Mouse (Mus musculus) hindbrain, postnatal 0 days (tissue): ENCODE measurements at regions not wholly inside any gene's neighbourhood (a gene's known extent, or its start where the extent isn't known, plus 50 kb on each side); places are given as distances from the start of the nearest gene placed in this dataset.

Source experiments
- ATAC-seq: fragments of 200-750 bp; cut with Nextera tagmentation; 2 replicates; pipeline ENCODE4 v1.8.0; 2017; ENCODE audit warnings: mild to moderate bottlenecking, moderate TSS enrichment, moderate library complexity
- DNase-seq: peaks from one replicate; pipeline ENCODE4 v3.0.0-alpha.2; 2015; ENCODE audit warnings: low spot score
- H3K27ac ChIP-seq: fragments of 300-500 bp; sonication (generic); 2 replicates; pipeline ENCODE4 v1.5.1; 2014; ENCODE audit warnings: mild to moderate bottlenecking
- H3K27me3 ChIP-seq: fragments of 300-500 bp; sonication (generic); 2 replicates; pipeline ENCODE4 v1.6.1; 2014; ENCODE audit warnings: low read length, mixed read lengths; ENCODE audit not compliant: insufficient read depth
- H3K36me3 ChIP-seq: fragments of 300-500 bp; sonication (generic); 2 replicates; pipeline ENCODE4 v1.6.1; 2014; ENCODE audit warnings: low read length, mixed read lengths; ENCODE audit not compliant: insufficient read depth
- H3K4me1 ChIP-seq: fragments of 300-500 bp; sonication (generic); 2 replicates; pipeline ENCODE4 v1.6.1; 2014; ENCODE audit warnings: antibody characterized with exemption, low read length, mixed read lengths; ENCODE audit not compliant: insufficient read depth
- H3K4me2 ChIP-seq: fragments of 300-500 bp; sonication (generic); 2 replicates; pipeline ENCODE4 v1.6.1; 2014; ENCODE audit warnings: low read depth, mild to moderate bottlenecking, low read length, moderate library complexity, mixed read lengths
- H3K4me3 ChIP-seq: fragments of 300-500 bp; sonication (generic); 2 replicates; pipeline ENCODE4 v1.5.1; 2014; ENCODE audit warnings: low read length
- H3K9ac ChIP-seq: fragments of 300-500 bp; sonication (generic); replicated peaks from 2 replicates; pipeline ENCODE4 v1.6.1; 2014; ENCODE audit warnings: mild to moderate bottlenecking, low read length, moderate library complexity, mixed read lengths
- H3K9me3 ChIP-seq: fragments of 300-500 bp; sonication (generic); 2 replicates; pipeline ENCODE4 v1.6.1; 2016; ENCODE audit warnings: low read length, mixed read lengths
- CTCF ChIP-seq: IDR thresholded peaks from 2 replicates; pipeline ENCODE4 v1.5.1; 2016; ENCODE audit warnings: antibody characterized with exemption, control low read depth, low read depth
- WGBS: fragments of 180-500 bp; shearing (Covaris S2); extraction: QIAGEN DNeasy Blood & Tissue Kit; methylation state at CpG from one replicate; pipeline ENCODE4 v1.1.7; 2014; 5-methylcytosine and 5-hydroxymethylcytosine counted together

DNA sequence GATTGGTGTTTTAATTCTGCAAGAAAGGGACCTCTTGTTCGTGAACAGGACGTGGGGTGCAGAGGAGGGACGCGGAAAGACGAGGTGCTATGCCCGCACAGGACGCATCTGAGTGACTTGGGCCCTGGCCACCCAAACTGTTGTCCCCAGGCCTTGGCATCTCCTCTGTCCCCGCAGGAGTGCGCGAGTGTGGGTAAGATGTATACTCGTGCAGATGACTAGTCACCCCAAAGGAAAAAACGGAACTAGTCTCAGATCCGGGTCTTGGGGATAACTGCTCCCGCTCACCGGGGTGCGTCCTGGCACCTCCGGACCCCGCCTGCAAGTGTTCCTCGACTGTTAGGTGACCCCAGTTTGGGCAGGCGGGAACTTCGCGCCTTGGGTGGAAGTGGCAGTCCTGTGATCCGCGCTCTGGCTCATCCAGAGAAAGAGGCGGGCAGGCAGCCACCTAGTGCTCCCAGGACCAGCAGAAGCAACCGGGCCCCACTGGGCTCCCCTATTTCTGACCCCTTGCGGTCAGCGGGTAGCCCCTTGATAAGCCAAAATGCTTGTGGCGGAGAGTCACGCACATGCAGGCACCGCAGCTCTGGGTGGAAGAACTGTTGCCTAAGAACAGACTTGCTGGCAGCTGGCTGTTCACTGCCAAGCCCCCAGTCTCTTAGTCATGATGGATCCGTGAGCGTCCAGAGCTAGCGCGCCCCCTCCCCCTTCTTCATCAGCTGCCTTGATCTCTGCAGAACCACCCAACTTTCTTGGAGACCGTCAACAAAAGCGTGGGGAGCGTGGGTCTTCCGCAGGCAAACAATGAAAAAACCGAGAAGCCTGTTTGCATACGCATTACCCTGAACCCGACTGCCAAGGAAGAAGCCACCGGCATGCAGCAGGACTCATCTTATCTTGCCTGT, 85.0 kb upstream of the Rrp15 start:
- H3K9ac ChIP-seq = 0 out of 2 replicates have a peak overlapping the region, but pooled peaks have one; percentile 29
- H3K4me2 ChIP-seq = peak overlapping the region; percentile 78
- H3K27ac ChIP-seq = 0 out of 2 replicates have a peak overlapping the region, but pooled peaks have one; percentile 3
- DNase-seq (peak; percentile 60), ATAC-seq (peak; percentile 56; the same call in 1 of the 2 replicates)
- no peaks in the 10 kb centered on the region for H3K9me3 ChIP-seq
- H3K4me3 ChIP-seq = peak overlapping the region; percentile 31
- no peak for TF ChIP-seq CTCF
- no peaks in the 10 kb centered on the region for H3K27me3 ChIP-seq
- H3K4me1 ChIP-seq = no peaks in the 10 kb centered on the region
- no peaks in the 10 kb centered on the region for H3K36me3 ChIP-seq
- WGBS = 2% methylated on average over 43 of the region's 43 CpGs

DNA sequence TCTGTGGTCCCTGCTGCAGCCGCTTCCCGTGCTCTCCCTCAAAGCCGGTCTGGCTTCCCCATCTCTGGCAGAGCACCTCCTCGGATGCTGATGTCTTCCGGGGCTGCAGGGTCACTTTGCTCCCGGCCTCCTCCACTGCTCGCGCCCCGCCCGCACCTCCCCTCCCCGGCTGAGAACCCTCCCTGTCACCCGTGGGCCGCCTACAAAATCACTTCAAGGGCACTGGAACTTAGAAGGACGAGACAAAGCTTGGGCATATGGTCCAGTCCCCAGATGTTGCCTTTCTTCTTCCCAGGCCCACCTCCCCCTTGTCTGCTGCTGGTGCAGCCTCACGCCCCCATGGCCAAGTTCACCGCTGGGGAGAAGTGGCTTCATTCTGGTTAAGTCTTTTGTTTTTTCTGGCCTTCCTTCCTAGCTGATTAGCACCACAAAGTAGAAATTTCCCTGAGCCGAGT, 84.3 kb upstream of the Rrp15 start:
- Histone ChIP-seq H3K27me3 (no peaks in the 10 kb centered on the region), H3K36me3 (no peaks in the 10 kb centered on the region), H3K4me2 (peak overlapping the region; percentile 78), H3K27ac (peak overlapping the region; percentile 32; the same call in 1 of the 2 replicates), H3K9me3 (no peaks in the 10 kb centered on the region), H3K4me1 (no peaks in the 10 kb centered on the region), H3K4me3 (peak overlapping the region; percentile 31), H3K9ac (no peak overlapping the region)
- DNase-seq = peak; percentile 12
- 5% methylated on average over 17 of the region's 17 CpGs for WGBS
- TF ChIP-seq CTCF = no peak
- ATAC-seq = 0 out of 2 replicates have a peak, but pooled peaks have one; percentile 38

DNA sequence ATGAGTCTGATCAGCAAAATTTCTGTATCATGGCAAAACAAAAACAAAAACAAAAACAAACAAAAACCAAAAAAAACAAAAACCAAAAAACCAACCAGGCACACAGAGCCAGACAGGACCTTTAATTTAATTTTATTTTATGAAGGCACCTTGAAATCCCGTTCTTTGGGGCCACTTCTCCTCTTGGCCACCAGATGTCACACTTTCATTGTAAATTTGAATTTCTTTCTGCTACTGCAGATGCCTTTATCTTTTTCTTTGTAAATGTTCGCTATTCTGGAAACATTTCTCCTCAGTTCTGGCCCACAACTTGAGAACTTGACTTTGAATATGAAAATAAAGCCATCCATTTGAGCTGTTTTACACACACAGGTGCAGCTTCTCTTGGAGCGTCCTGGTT, 78.6 kb upstream of the Rrp15 start:
- Histone ChIP-seq H3K9me3 (no peaks in the 10 kb centered on the region), H3K4me2 (no peak overlapping the region), H3K4me1 (no peaks in the 10 kb centered on the region), H3K9ac (no peak overlapping the region), H3K4me3 (no peak overlapping the region), H3K36me3 (no peaks in the 10 kb centered on the region), H3K27ac (no peak overlapping the region), H3K27me3 (no peaks in the 10 kb centered on the region)
- DNase-seq (peak; percentile 82), ATAC-seq (no peak)
- WGBS = 26% methylated on average over 3 of the region's 3 CpGs
- peak; percentile 78 for TF ChIP-seq CTCF

DNA sequence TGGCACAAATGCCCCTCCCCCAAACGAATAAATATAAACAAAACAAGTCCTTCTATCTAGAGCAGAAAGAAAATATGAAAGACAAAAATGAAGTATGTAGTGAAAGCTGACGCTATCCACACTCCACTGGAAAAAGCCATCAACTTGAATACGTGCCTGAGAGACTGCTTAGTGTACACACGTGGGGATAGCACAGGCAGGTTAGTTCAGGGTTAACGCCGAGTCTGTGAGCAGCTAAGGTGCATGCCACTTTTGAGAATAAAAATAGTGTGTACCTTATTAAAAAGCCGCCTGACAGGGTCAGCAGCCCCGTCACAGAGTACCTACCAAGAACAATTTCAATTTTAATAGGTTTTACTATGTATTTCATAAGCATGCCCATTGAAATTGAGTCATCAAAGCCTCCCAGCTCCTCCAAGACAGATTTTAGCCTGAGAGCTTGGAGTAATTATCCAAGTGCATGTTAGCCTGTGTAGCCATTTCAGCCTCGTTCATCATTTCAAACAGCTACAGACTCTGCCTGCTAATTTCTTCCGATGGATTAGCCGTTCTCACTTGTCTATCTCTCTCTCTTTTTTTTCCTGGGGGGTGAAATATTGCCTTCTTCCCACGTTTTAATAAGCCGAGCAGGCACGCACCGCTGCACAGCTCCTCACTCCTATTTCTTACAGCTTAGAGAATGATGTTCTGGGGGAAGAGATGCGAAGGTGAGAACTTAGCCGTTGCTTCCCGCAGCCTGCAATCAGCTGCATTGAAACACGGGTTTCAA, 59.2 kb upstream of the Rrp15 start:
- H3K9me3 ChIP-seq = no peaks in the 10 kb centered on the region
- WGBS = 50% methylated on average over 19 of the region's 19 CpGs
- H3K36me3 ChIP-seq = no peaks in the 10 kb centered on the region
- no peak overlapping the region for H3K27ac ChIP-seq
- no peaks in the 10 kb centered on the region for H3K27me3 ChIP-seq
- peak; percentile 31 for DNase-seq
- no peaks in the 10 kb centered on the region for H3K4me1 ChIP-seq
- ATAC-seq = no peak
- H3K4me2 ChIP-seq = peak overlapping the region; percentile 44
- H3K4me3 ChIP-seq = no peak overlapping the region; the same call in 1 of the 2 replicates
- H3K9ac ChIP-seq = 0 out of 2 replicates have a peak overlapping the region, but pooled peaks have one; percentile 13
- no peak for TF ChIP-seq CTCF

DNA sequence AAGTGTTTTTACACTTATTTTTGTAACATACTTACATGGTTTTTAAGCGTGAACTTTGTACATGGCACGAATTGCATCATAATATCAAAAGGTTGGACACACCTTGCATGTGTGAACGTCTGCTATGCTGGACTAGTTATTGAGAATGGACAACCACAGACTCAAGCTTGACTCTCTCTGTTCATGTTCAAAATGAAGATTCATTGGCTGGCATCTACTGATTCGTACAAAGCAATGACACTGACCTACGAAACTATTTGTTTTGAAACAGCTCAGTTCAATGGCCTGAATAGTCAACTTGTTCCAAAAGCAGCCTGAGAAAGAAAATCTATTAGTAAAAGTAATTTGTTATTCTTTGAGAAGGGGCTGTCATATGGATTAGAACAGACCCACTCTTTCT, 55.3 kb upstream of the Rrp15 start:
- no peak overlapping the region for H3K4me3 ChIP-seq
- no peak for ATAC-seq

More for the DNA sequence above, 55.3 kb upstream of the Rrp15 start:
- Histone ChIP-seq H3K27ac (no peak overlapping the region), H3K36me3 (no peaks in the 10 kb centered on the region), H3K27me3 (no peaks in the 10 kb centered on the region), H3K4me2 (no peak overlapping the region), H3K4me1 (no peaks in the 10 kb centered on the region), H3K9ac (no peak overlapping the region), H3K9me3 (no peaks in the 10 kb centered on the region)
- no peak for DNase-seq
- no peak for TF ChIP-seq CTCF
- WGBS = 89% methylated on average over 5 of the region's 5 CpGs
